Mouse (Mus musculus): Measurements from ENCODE around the gene Chn2. TPM values are rescaled to one million over a fixed set of nuclear protein-coding genes. Genes with fewer than 3 reads are reported as not detected.

The Chn2 gene
- total RNA-seq (2012; rRNA removed) (not detected in 2 replicates), polyA plus RNA-seq (2012; ENCODE audit: insufficient read depth in 1 of 2, insufficient read length in 2 of 2, low read depth in 1 of 2, low replicate concordance in 2 of 2, missing spikeins in 1 of 2) (not detected)

DNA sequence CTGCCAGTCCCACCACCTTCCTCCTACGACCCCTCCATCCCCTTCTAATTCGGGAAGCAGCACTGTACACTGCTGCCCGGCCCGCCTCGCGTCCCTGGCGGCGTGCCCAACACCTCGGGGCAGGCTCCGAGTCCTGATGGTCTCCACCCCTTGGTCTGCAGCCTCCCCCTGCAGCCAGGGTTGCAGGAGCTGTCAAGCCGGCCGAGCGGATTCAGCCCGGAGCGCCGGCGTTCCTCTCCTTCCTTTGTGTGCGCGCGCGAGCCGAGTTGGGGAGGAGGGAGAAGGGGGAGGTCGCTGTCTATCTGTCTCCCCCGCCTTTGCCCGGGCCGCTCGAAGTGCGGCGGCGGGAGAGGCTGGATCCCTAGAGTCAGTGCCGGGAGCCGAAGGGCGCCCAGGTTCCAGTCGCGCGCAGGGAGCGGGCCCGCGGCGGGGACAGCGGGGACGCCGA, at the start of gene Chn2:
Chn2 (plus strand) TSS at position 198 of the 448 bp plus-strand sequence.
- H3K4me3 ChIP-seq (ENCODE audit: control insufficient read depth in 1 of 2, insufficient read depth in 1 of 2, low read depth in 2 of 2, low read length in 2 of 2): no peak within 1 kb of the TSS

DNA sequence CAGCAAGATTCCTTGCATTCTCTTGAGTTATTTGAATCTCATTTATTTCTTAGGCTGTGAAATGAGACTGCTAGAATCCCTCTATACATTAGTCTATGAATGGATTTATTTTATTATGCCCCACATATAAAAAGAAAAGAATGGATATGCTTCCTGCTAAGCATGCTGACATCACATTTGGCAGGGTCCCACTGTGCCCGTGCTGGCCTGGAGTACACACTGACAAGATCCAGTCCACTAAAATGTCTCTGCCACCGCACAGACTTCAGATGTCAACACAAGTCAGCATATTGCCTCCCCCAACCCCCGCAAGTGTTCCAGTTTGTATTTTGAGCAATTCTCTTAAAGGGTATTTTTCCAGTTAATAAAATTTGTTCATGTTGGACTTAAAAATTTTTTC, 47.0 kb upstream of the Chn2 start:
- Histone ChIP-seq H3K27ac (ENCODE audit: control insufficient read depth, low read depth, low read length) (no peak overlapping the region), H3K4me1 (ENCODE audit: control insufficient read depth in 1 of 2, insufficient read depth in 2 of 2, low read length in 2 of 2) (no peaks in the 10 kb centered on the region), H3K27me3 (ENCODE audit: control insufficient read depth in 1 of 2, insufficient read depth in 2 of 2, low read length in 2 of 2) (no peaks in the 10 kb centered on the region), H3K36me3 (ENCODE audit: control insufficient read depth in 1 of 2, insufficient read depth in 2 of 2, low read length in 2 of 2) (no peaks in the 10 kb centered on the region), H3K9me3 (replicated peaks; ENCODE audit: insufficient read depth, low read length) (no peaks in the 10 kb centered on the region), H3K9ac (ENCODE audit: control insufficient read depth, low read depth, low read length, poor library complexity, severe bottlenecking) (no peak overlapping the region), H3K4me3 (ENCODE audit: control insufficient read depth in 1 of 2, insufficient read depth in 1 of 2, low read depth in 2 of 2, low read length in 2 of 2) (no peak overlapping the region), H3K79me2 (ENCODE audit: control insufficient read depth, insufficient read depth, low read length, poor library complexity) (no peaks in the 10 kb centered on the region)
- no peak for TF ChIP-seq TBP (IDR thresholded peaks at IDR 0.05; ENCODE audit: low read depth, low read length)
- TF ChIP-seq NRF1 (IDR thresholded peaks at IDR 0.05; ENCODE audit: insufficient read depth, low read depth, low read length, poor library complexity, severe bottlenecking): no peak
- no peak for TF ChIP-seq RAD21 (IDR thresholded peaks at IDR 0.05; ENCODE audit: low read depth, low read length)
- no peak for TF ChIP-seq CHD2 (IDR thresholded peaks at IDR 0.05; ENCODE audit: low read length)
- TF ChIP-seq SIN3A (IDR thresholded peaks at IDR 0.05; ENCODE audit: low read length): no peak
- no peak for TF ChIP-seq MXI1 (IDR thresholded peaks at IDR 0.05; ENCODE audit: low read depth, low read length)
- no peak for TF ChIP-seq POLR2A (IDR thresholded peaks at IDR 0.05; ENCODE audit: control insufficient read depth in 1 of 2, insufficient read depth in 1 of 2, low read depth in 1 of 2, low read length in 2 of 2, poor library complexity in 1 of 2)
- TF ChIP-seq MAZ (IDR thresholded peaks at IDR 0.05; ENCODE audit: low read depth, low read length): no peak
- DNase-seq (ENCODE audit: low read depth, low spot score): no peak

More for the DNA sequence above, at the start of gene Chn2:
- no peaks in the 10 kb centered on the region for H3K36me3 ChIP-seq (ENCODE audit: control insufficient read depth in 1 of 2, insufficient read depth in 2 of 2, low read length in 2 of 2)
- no peaks in the 10 kb centered on the region for H3K79me2 ChIP-seq (ENCODE audit: control insufficient read depth, insufficient read depth, low read length, poor library complexity)
- H3K4me1 ChIP-seq (ENCODE audit: control insufficient read depth in 1 of 2, insufficient read depth in 2 of 2, low read length in 2 of 2): no peaks in the 10 kb centered on the region
- H3K9me3 ChIP-seq (replicated peaks; ENCODE audit: insufficient read depth, low read length): no peaks in the 10 kb centered on the region
- no peak within 1 kb of the TSS for H3K9ac ChIP-seq (ENCODE audit: control insufficient read depth, low read depth, low read length, poor library complexity, severe bottlenecking)
- no peak for TF ChIP-seq CHD1 (IDR thresholded peaks at IDR 0.05; ENCODE audit: low read depth, low read length)
- TF ChIP-seq MYB (IDR thresholded peaks at IDR 0.05; ENCODE audit: low read depth, low read length): no peak
- no peak for TF ChIP-seq JUND (IDR thresholded peaks at IDR 0.05; ENCODE audit: low read depth, low read length)
- TF ChIP-seq EP300 (IDR thresholded peaks at IDR 0.05; ENCODE audit: low read depth in 1 of 2, low read length in 2 of 2): no peak
- TF ChIP-seq ELF1 (IDR thresholded peaks at IDR 0.05; ENCODE audit: low read depth, low read length): no peak
- no peak for TF ChIP-seq POLR2AphosphoS2 (IDR thresholded peaks at IDR 0.05; ENCODE audit: low read length)
- TF ChIP-seq UBTF (IDR thresholded peaks at IDR 0.05; ENCODE audit: borderline replicate concordance, insufficient read depth, low read depth, low read length): no peak
- TF ChIP-seq RAD21 (IDR thresholded peaks at IDR 0.05; ENCODE audit: low read depth, low read length): no peak
- no peak for TF ChIP-seq RCOR1 (IDR thresholded peaks at IDR 0.05; ENCODE audit: low read depth, low read length)
- TF ChIP-seq MXI1 (IDR thresholded peaks at IDR 0.05; ENCODE audit: low read depth, low read length): no peak
- no peak for DNase-seq (ENCODE audit: low read depth, low spot score)
- no peaks in the 10 kb centered on the region for H3K27me3 ChIP-seq (ENCODE audit: control insufficient read depth in 1 of 2, insufficient read depth in 2 of 2, low read length in 2 of 2)
- H3K27ac ChIP-seq (ENCODE audit: control insufficient read depth, low read depth, low read length): no peak within 1 kb of the TSS
